Mouse (Mus musculus): ENCODE results near the gene Sbf2. TPM values are rescaled to one million over a fixed set of nuclear protein-coding genes. Genes with fewer than 3 reads are reported as not detected.

The Sbf2 gene
- polyA plus RNA-seq, 1 experiment from 2014 or later, result 29.2 TPM

DNA sequence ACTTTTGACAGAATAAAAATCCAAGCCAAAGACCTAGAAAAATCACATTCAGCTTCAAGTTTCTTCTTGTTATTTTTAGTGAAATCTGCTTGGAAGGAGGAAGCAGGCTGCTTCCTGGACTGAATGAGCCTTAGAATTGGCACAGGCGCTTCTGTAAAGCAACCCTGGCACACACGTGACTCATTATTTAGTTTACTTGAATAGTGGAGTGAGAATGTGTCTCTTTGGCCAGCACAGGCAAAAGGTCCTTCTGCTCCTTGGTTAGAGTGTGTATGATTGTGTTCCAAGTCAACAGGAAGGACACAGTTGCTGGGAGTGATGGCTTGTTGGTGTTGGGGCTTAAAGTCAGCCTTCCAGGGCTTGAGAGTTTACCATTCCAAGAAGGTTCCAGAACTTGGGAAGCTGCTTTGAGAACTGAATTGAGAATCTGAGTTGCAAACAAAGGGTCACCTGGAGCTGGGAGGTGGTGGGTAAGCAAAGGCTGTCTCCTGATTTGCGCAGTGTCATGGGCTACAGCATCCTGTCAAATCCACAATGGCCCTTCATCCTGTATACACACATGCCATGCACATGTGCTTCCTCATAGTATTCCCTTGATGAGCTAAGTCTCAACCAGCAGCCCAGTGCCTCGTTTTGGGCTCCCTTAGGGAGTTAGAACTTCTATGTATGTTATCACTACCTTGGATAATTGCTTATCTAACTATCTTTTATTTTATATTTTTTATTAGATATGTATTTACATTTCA is 354.6 kb downstream of the Sbf2 start:
- no peak for ATAC-seq (ENCODE audit: insufficient number of reproducible peaks, low FRiP score, low TSS enrichment, low read depth)
- H3K9ac ChIP-seq, result no peak overlapping the region
- H3K9me3 ChIP-seq, result no peaks in the 10 kb centered on the region
- H3K4me3 ChIP-seq, result no peak overlapping the region
- no peak overlapping the region for H3K4me2 ChIP-seq
- H3K36me3 ChIP-seq, result no peaks in the 10 kb centered on the region
- H3K27me3 ChIP-seq, result no peaks in the 10 kb centered on the region
- H3K27ac ChIP-seq, result peak overlapping the region; percentile 18
- H3K4me1 ChIP-seq, result peaks cover 5% of the 10 kb centered on the region
- 69% methylated on average over 4 of the region's 4 CpGs for WGBS

- WGBS, result 79% methylated on average over 11 of the region's 11 CpGs
- no peaks in the 10 kb centered on the region for H3K27me3 ChIP-seq
- no peak overlapping the region for H3K27ac ChIP-seq
- no peak overlapping the region for H3K9ac ChIP-seq
- H3K4me2 ChIP-seq, result no peak overlapping the region
- peaks cover 5% of the 10 kb centered on the region for H3K4me1 ChIP-seq
- no peaks in the 10 kb centered on the region for H3K9me3 ChIP-seq
- no peak overlapping the region for H3K4me3 ChIP-seq
- H3K36me3 ChIP-seq, result no peaks in the 10 kb centered on the region
- no peak for ATAC-seq (ENCODE audit: insufficient number of reproducible peaks, low FRiP score, low TSS enrichment, low read depth)
These were observed 356.3 kb downstream of the Sbf2 start for GRCm38 (mm10) chr7:110258196-110258950.

Other genes starting within 250 kb of the Sbf2 start
- gene Adm, start 12.7 kb upstream of the Sbf2 start, polyA plus RNA-seq (2015; fragmentation: Nextera tagmentation; extraction: Ambion mirVana), result 7.3 and 7.7 TPM in 2 replicates
- gene Ampd3, start 153.3 kb upstream of the Sbf2 start, polyA plus RNA-seq (2015; fragmentation: Nextera tagmentation; extraction: Ambion mirVana), result 13.9 and 15.0 TPM in 2 replicates
- gene Rnf141, start 229.5 kb upstream of the Sbf2 start, polyA plus RNA-seq (2015; fragmentation: Nextera tagmentation; extraction: Ambion mirVana), result 18.6 and 24.4 TPM in 2 replicates
- 14.6 and 19.4 TPM in 2 replicates for gene Lyve1, start 248.3 kb upstream of the Sbf2 start, polyA plus RNA-seq (2015; fragmentation: Nextera tagmentation; extraction: Ambion mirVana)